Mouse (Mus musculus): ENCODE measurements around the gene Glrp1.
A peak's percentile ranks its signal among the peaks of the same experiment; 100 is the strongest.

Gene Glrp1

DNA sequence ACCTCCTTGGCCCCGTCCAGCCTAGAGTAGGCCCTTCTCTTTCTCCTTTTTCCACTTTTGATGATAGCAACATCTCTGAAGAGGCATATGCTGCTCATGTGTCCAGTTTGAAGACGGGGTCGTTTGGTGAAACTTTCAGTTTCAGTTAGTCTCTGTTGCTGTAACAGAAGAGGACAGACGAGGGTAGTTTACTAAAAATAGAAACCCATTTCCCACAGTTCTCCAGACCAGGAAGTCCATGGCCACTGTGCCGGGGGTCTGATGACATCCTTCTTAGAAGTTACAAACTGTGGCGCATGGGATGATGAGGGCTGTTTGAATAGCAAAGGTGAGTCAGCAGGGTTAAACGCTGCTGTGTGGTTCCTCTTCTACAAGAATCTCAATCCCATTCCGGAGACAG lies at the start of gene Glrp1:
TSS of gene Glrp1 (minus strand) at position 278 of the 400 bp plus-strand sequence.
- DNase-seq = no peak

GRCm38 (mm10) chr1:88559258-88559657 lies 49.4 kb upstream of the Glrp1 start:
- no peak for DNase-seq

DNA sequence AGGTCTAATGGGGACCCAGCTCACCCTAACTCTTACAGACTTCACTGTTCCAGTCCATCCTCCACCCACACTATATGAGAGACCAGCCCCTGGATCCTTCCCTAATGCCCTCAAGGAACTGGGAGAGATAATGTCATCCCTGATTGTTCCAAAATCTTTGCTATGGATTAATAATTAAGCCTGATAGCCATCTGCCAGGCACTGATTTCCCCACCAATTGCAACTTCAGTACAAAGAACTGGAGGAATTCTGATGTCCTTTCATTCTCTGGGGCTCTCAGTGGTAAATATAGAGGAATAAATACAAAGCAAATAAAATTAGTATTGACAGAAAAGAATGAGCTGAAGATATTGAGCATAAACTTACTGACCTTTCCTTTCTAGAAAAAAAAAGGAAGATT lies 48.9 kb upstream of the Glrp1 start:
- no peak for DNase-seq

GRCm38 (mm10) chr1:88556401-88556800 lies 46.5 kb upstream of the Glrp1 start:
- DNase-seq = no peak

- no peak for DNase-seq
These were observed 43.8 kb upstream of the Glrp1 start for GRCm38 (mm10) chr1:88553500-88554187.

GRCm38 (mm10) chr1:88549263-88549662 lies 39.4 kb upstream of the Glrp1 start:
- no peak for DNase-seq

DNA sequence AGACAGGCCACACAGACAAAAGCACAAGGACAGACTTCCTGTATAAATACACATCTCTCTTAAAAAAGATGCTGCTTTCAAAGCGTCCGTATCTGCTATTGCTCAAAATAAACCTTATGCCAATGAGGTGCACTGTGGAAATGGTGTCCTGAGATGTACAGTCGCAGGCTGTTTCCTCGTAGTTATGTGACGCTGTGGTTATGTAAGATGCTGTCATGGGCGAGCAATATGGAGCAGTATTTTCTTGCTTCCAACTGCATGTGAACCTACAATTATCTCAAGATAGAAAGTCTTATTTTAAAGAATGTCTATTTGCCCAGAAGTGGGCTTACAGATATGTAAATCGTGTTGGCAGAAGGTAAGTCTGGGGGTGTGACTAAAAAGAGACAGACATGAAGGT lies 37.3 kb upstream of the Glrp1 start:
- no peak for DNase-seq

DNA sequence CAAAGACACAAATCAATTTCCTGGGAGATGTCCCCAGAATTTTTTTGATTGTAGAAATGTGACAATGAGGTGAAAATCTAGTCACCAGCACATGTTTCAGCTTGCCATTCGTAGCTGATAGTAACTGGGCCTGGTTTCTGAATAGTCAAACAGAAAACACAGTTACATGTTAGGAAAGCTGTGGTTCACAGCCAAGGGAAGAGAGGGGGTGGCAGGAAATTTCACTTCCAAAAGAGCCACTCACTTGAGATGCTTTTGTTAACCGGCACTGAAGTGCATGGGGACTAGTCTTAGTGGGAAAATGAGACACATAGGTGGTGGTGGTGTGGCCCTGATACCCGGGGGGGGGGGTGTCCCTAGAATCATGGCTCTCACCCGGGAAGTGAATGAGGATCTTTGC lies 33.7 kb upstream of the Glrp1 start:
- no peak for DNase-seq

- DNase-seq = peak in 1 of 2 experiments; percentile 24
These were observed 30.0 kb upstream of the Glrp1 start for GRCm38 (mm10) chr1:88539823-88540222.

DNA sequence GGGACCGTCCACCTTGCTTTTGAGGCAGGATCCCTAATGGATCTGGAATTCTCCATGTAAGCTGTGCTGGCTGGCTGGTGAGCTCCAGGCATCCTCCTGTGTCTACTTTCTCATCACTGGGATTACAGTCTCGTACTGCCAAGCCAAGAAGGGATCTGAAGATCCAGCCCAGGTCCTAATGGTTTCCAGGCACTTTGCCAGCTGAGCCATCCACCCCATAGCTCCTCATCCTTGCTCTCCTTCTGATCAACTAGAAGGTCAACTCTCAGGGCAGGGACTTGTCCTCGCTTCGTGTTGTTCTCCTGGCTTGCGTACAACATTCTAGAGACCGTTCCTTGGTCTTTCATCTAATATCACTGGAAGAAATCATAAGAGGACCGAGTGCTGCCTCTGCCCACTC lies 29.4 kb upstream of the Glrp1 start:
- peak in 1 of 2 experiments; percentile 11 for DNase-seq

- no peak for DNase-seq
These were observed 26.4 kb upstream of the Glrp1 start for GRCm38 (mm10) chr1:88536308-88536707.

DNA sequence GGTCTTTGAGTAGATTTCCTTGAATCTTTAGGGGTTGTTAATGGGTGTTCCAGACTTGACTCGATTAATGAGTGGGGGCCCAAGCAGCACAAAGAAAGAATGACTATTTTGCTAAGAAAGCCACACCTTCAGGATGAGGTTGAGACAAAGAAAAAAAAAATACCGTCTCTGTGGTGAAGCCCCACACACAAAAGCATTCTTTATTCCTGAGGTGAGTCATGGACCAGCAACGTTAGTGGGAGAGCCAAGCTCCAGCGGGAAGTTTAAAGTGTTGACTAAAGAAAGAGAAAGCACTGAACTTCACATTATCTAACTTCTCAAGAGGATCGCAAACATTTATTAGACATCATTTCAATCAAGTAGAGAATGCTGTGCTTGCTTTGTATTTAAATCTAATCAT lies 24.2 kb upstream of the Glrp1 start:
- no peak for DNase-seq

DNA sequence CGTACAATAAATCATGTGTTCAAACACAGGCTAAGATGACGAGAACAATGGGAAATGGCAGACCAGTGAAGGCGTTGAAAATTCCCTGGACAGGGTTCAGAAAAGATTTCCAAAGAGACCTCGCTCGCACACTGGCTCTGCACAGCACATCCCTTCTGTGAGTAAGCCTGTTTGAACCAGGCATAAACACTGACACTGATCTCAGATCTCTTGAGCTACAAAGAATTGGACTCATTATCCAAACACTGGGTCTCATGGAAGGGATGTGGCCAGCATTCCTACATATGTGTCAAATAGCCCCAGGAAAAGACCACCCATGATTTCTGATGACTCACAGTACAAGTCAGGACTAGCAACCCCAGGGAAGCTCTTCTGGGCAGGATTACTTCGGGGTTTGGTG lies 16.3 kb upstream of the Glrp1 start:
- no peak for DNase-seq

- DNase-seq = no peak
These were observed 15.8 kb upstream of the Glrp1 start for GRCm38 (mm10) chr1:88525622-88526021.

- no peak for DNase-seq
These were observed 11.4 kb upstream of the Glrp1 start for GRCm38 (mm10) chr1:88521170-88521747.

DNA sequence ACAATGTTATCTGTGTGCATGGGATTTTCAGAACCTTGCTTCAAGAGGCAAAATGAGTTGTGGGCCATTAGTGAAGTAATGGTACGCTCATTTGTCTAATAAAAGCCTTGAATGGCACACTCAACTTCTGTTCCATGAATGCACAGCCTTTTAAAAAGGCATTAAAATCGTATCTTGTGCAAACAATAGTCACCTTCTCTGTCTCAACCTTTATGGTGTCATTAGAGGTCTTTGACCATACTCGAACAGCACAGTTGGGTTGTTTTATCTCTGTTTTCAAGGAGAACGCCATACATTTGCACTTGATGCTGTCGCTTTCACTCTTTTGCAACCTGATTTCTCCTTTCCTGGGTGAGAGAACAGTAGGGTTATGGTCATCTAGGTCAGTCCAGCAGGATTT lies 3.7 kb upstream of the Glrp1 start:
- DNase-seq = no peak

GRCm38 (mm10) chr1:88507886-88508285 lies 2.0 kb downstream of the Glrp1 start:
- DNase-seq = no peak

DNA sequence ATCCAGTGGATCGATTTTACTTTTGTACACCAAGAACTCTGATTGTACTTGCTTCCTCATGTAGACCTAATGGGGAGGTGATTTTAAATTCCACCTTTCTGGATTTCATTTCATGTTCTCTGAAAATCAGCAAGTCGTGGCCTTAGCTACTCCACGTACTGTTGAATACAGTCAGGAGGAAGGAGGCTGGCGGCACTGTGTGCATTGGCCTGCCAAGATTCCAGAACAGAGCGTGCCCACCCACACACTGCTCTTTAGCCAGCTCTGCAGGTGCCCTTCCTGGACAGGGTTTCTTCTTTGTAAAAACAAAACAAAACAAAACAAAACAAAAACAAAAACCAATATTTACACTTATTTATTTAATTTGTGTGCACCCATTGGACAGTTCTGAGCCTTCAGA lies 2.7 kb downstream of the Glrp1 start:
- DNase-seq = peak; percentile 45 to 48

DNA sequence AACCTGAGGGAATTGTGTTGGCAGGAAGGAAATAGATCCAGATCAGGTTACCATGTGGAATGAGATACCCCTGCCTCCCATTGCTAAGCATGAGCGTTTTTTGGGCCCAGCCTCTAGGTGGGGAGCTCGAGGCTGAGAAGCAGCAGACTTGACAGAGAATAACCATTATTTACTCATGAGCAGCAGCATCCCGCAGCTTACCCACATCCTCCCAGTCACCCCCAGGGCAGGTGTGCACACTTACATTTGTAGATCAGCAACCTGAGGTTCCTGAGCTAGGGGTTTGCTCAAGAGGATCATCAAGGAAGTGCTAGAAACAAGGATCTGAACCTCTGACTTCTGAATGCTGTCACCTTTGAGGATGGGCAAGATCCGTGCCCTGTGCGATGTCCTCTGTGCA lies 3.5 kb downstream of the Glrp1 start:
- no peak for DNase-seq

- DNase-seq = peak in 1 of 2 experiments; percentile 3
These were observed 4.2 kb downstream of the Glrp1 start for GRCm38 (mm10) chr1:88505697-88506096.

DNA sequence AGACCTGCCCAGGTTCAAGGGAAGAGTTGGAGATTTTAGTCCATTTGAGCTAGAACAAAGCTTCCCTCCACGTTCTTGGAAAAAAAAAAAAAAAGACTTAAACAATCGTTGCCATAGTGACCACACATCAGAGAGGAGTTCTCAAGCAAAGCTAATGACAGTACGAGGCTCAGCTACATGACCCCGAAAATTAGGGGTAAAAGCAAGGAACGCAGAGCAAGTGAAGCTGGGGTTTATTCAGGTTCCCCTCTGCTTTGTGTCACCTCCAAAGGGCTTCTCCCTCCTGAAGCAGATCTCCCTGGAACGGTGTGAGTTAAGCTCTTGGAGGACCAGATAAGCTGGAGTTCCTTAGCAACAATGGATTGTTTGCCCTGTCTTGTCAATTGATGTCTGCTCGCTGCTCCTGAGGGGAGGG lies 5.3 kb downstream of the Glrp1 start:
- DNase-seq = no peak

DNA sequence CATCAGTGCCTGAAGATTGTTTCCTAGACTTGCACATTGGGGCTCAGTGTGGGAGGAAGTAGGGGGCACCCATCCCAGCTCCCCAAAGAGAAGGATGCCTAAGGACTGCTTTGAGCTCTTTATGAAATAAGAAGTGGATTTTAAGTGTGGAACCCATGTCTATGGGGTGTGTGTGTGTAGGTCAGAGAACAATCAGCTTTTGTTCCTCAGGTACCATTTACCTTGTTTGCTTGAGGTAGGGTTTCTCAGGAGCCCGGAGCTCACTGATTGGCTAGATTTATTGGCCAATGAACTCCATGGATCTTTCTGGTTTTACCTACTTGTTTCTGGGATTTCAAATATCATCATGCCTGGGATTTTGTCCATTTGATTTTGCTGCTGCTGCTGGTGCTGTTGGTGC lies 7.0 kb downstream of the Glrp1 start:
- no peak for DNase-seq

GRCm38 (mm10) chr1:88499230-88499737 lies 10.6 kb downstream of the Glrp1 start:
- no peak for DNase-seq

- no peak for DNase-seq
These were observed 12.5 kb downstream of the Glrp1 start for GRCm38 (mm10) chr1:88497407-88497806.

- no peak for DNase-seq
These were observed 17.5 kb downstream of the Glrp1 start for GRCm38 (mm10) chr1:88492415-88492814.

All from cerebellum, postnatal 25 days (tissue).